ENCODE assay signal across 8 mouse cellular contexts in the genomic region with DNA sequence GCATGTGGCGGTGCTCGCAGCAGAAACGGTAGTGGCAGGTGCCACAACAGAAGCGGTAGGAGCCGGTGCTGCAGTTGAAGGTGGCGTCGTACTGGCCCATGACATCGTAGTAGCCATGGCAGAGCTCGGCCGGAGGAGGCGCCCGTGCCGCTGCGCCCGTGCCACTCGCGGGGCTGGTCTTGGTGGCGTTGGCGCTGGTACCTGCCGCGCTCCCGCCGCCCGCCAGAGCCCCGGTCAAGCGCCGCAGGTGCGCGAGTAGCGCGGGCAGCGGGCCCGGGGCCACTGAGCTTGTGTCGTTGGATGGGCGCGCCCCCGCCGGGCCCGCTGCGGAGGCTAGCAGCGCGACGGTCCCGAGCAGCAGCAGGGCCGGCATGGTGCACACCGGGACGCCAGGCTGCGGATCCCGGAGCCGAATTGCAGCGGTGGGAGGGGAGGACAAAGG. TPM values are rescaled to one million over a fixed set of nuclear protein-coding genes. Genes with fewer than 3 reads are reported as not detected.
DNase-seq lines count a peak whose midpoint lies in the region; ATAC-seq and TF ChIP-seq lines count a peak whose summit lies in the region.

No protein-coding gene starts in this region.

- no peak for TF ChIP-seq POLR2A in bone marrow, adult 2 months (IDR thresholded peaks at IDR 0.05; ENCODE audit: borderline replicate concordance, control insufficient read depth, low read depth, low read length)

- peak; percentile 24; the same call in 1 of the 2 replicates for TF ChIP-seq CTCF in bone marrow, adult 2 months (IDR thresholded peaks at IDR 0.05; ENCODE audit: control insufficient read depth, insufficient read depth, low read length)

- peaks cover 70% of the 10 kb centered on the region for H3K27me3 ChIP-seq in hindbrain, embryonic 10.5 days (ENCODE audit: insufficient read depth, poor library complexity, severe bottlenecking)

- intact Hi-C loops in left cerebral cortex, postnatal 36 days (cut with DNase I) = no loop called here

- peak; percentile 79 for DNase-seq in ES-CJ7 (ENCODE audit: low read depth, low spot score)
- DNase-seq in hindbrain, embryonic 10.5 days (ENCODE audit: low spot score) = peak; percentile 75
- DNase-seq in left cerebral cortex, postnatal 36 days (ENCODE audit: low spot score in 2 of 2) = peak; percentile 49 to 55
- peak; percentile 34 to 35 for DNase-seq in right cerebral cortex, postnatal 36 days (ENCODE audit: low spot score in 2 of 2)
- no peak for DNase-seq in yolk sac, embryonic 10.5 days (ENCODE audit: low spot score)

- under 1% methylated on average over 51 of the region's 51 CpGs for WGBS in bone marrow, adult 2 months
- under 1% methylated on average over 51 of the region's 51 CpGs for WGBS in hindbrain, embryonic 10.5 days

- no peak overlapping the region for H3K4me3 ChIP-seq in bone marrow, adult 2 months (replicated peaks; ENCODE audit: control insufficient read depth, low read depth, low read length)
- H3K4me3 ChIP-seq in hindbrain, embryonic 10.5 days = peak overlapping the region; percentile 68

- 0 out of 2 replicates have a peak, but pooled peaks cover 6% of the 10 kb centered on the region for H3K9me3 ChIP-seq in hindbrain, embryonic 10.5 days

- no peaks in the 10 kb centered on the region for H3K4me1 ChIP-seq in bone marrow, adult 2 months (ENCODE audit: control insufficient read depth, insufficient read depth, low read length)
- H3K4me1 ChIP-seq in hindbrain, embryonic 10.5 days (replicated peaks) = peaks cover 21% of the 10 kb centered on the region

- 0 out of 2 replicates have a peak, but pooled peaks have one; percentile 33 for ATAC-seq in erythroblast, adult 5-6 weeks (replicated peaks; ENCODE audit: low FRiP score, poor library complexity, severe bottlenecking)
- peak; percentile 98 for ATAC-seq in megakaryocyte progenitor cell, adult 5-6 weeks (replicated peaks; ENCODE audit: poor library complexity)

- no peak overlapping the region; the same call in 1 of the 2 replicates for H3K27ac ChIP-seq in bone marrow, adult 2 months (ENCODE audit: control insufficient read depth, insufficient read depth, low read depth, low read length, poor library complexity)
- peak overlapping the region; percentile 83 for H3K27ac ChIP-seq in hindbrain, embryonic 10.5 days

- no peaks in the 10 kb centered on the region for H3K36me3 ChIP-seq in hindbrain, embryonic 10.5 days

RNA-seq across cellular contexts. Expression of gene Shisa7, which starts 8.1 kb away (rescaled TPM):
- polyA plus RNA-seq in bone marrow, adult 2 months (2011; ENCODE audit: insufficient read depth, insufficient read length, low replicate concordance, missing spikeins) = 0.25 and 0.67 TPM in 2 replicates
- not detected in 2 replicates for total RNA-seq in erythroblast, adult 5-6 weeks (2015; ENCODE audit: low replicate concordance)
- total RNA-seq in erythroblast, adult 5-6 weeks (2017; ENCODE audit: low replicate concordance) = not detected in 2 replicates
- 0.68 and 1.8 TPM in 2 replicates for polyA plus RNA-seq in hindbrain, embryonic 10.5 days (2016; fragmentation: Nextera tagmentation; extraction: Ambion mirVana)
- 100 to 1,000 TPM in 1 of 2 experiments, 10 to 100 TPM in 1; 95.1 to 151 TPM for total RNA-seq in left cerebral cortex, postnatal 36 days (2021)
- 0.05 TPM in 1 of 2 replicates, not detected in the other for total RNA-seq in megakaryocyte progenitor cell, adult 5-6 weeks (2015)
- total RNA-seq in megakaryocyte progenitor cell, adult 5-6 weeks (2017) = not detected in 2 replicates

RNA-seq across cellular contexts. Expression of gene Ube2s, which starts 24.0 kb away (rescaled TPM):
- polyA plus RNA-seq in bone marrow, adult 2 months (2011; ENCODE audit: insufficient read depth, insufficient read length, low replicate concordance, missing spikeins) = 367 and 488 TPM in 2 replicates
- 167 and 232 TPM in 2 replicates for total RNA-seq in erythroblast, adult 5-6 weeks (2015; ENCODE audit: low replicate concordance)
- total RNA-seq in erythroblast, adult 5-6 weeks (2017; ENCODE audit: low replicate concordance) = 97.4 and 134 TPM in 2 replicates
- polyA plus RNA-seq in hindbrain, embryonic 10.5 days (2016; fragmentation: Nextera tagmentation; extraction: Ambion mirVana) = 414 and 452 TPM in 2 replicates
- total RNA-seq in left cerebral cortex, postnatal 36 days (2021) = 100 to 1,000 TPM in 1 of 2 experiments, 10 to 100 TPM in 1; 98.6 to 117 TPM
- total RNA-seq in megakaryocyte progenitor cell, adult 5-6 weeks (2015) = 280 and 341 TPM in 2 replicates
- 169 and 190 TPM in 2 replicates for total RNA-seq in megakaryocyte progenitor cell, adult 5-6 weeks (2017)

RNA-seq across cellular contexts. Expression of gene Isoc2b, which starts 33.7 kb away (rescaled TPM):
- polyA plus RNA-seq in bone marrow, adult 2 months (2011; ENCODE audit: insufficient read depth, insufficient read length, low replicate concordance, missing spikeins) = 3.9 and 12.4 TPM in 2 replicates
- total RNA-seq in erythroblast, adult 5-6 weeks (2015; ENCODE audit: low replicate concordance) = 2.3 and 3.3 TPM in 2 replicates
- 5.1 and 13.9 TPM in 2 replicates for total RNA-seq in erythroblast, adult 5-6 weeks (2017; ENCODE audit: low replicate concordance)
- 2.6 and 3.3 TPM in 2 replicates for polyA plus RNA-seq in hindbrain, embryonic 10.5 days (2016; fragmentation: Nextera tagmentation; extraction: Ambion mirVana)
- 1 to 10 TPM; 6.0 to 8.6 TPM for total RNA-seq in left cerebral cortex, postnatal 36 days (2021)
- 9.1 and 13.4 TPM in 2 replicates for total RNA-seq in megakaryocyte progenitor cell, adult 5-6 weeks (2015)
- total RNA-seq in megakaryocyte progenitor cell, adult 5-6 weeks (2017) = 34.9 and 98.1 TPM in 2 replicates

RNA-seq across cellular contexts. Expression of gene Isoc2a, which starts 40.6 kb away (rescaled TPM):
- polyA plus RNA-seq in bone marrow, adult 2 months (2011; ENCODE audit: insufficient read depth, insufficient read length, low replicate concordance, missing spikeins) = 10.7 and 21.3 TPM in 2 replicates
- total RNA-seq in erythroblast, adult 5-6 weeks (2015; ENCODE audit: low replicate concordance) = not detected in 2 replicates
- total RNA-seq in erythroblast, adult 5-6 weeks (2017; ENCODE audit: low replicate concordance) = 2.4 and 3.2 TPM in 2 replicates
- 0.73 and 0.82 TPM in 2 replicates for polyA plus RNA-seq in hindbrain, embryonic 10.5 days (2016; fragmentation: Nextera tagmentation; extraction: Ambion mirVana)
- 10 to 100 TPM; 10.3 to 13.5 TPM for total RNA-seq in left cerebral cortex, postnatal 36 days (2021)
- 2.4 and 3.1 TPM in 2 replicates for total RNA-seq in megakaryocyte progenitor cell, adult 5-6 weeks (2015)
- total RNA-seq in megakaryocyte progenitor cell, adult 5-6 weeks (2017) = 7.3 and 8.7 TPM in 2 replicates

RNA-seq across cellular contexts. Expression of gene Rpl28, which starts 43.7 kb away (rescaled TPM):
- 441 and 887 TPM in 2 replicates for polyA plus RNA-seq in bone marrow, adult 2 months (2011; ENCODE audit: insufficient read depth, insufficient read length, low replicate concordance, missing spikeins)
- 304 and 336 TPM in 2 replicates for total RNA-seq in erythroblast, adult 5-6 weeks (2015; ENCODE audit: low replicate concordance)
- total RNA-seq in erythroblast, adult 5-6 weeks (2017; ENCODE audit: low replicate concordance) = 65.4 and 203 TPM in 2 replicates
- 378 and 382 TPM in 2 replicates for polyA plus RNA-seq in hindbrain, embryonic 10.5 days (2016; fragmentation: Nextera tagmentation; extraction: Ambion mirVana)
- 100 to 1,000 TPM; 416 to 455 TPM for total RNA-seq in left cerebral cortex, postnatal 36 days (2021)
- total RNA-seq in megakaryocyte progenitor cell, adult 5-6 weeks (2015) = 1,898 and 2,111 TPM in 2 replicates
- total RNA-seq in megakaryocyte progenitor cell, adult 5-6 weeks (2017) = 686 and 710 TPM in 2 replicates

Comparison
In these comparisons a context has a peak if more than half of its experiments do, and no peak if none do; other contexts are left out.
1. RNA of gene Shisa7, which starts 8.1 kb away (total RNA-seq): 95.1 to 151 TPM in left cerebral cortex, postnatal 36 days; 0.05 TPM in megakaryocyte progenitor cell, adult 5-6 weeks and not detected in erythroblast, adult 5-6 weeks; every median in the first group is over 10 times any median in the second.